In the genomic region with DNA sequence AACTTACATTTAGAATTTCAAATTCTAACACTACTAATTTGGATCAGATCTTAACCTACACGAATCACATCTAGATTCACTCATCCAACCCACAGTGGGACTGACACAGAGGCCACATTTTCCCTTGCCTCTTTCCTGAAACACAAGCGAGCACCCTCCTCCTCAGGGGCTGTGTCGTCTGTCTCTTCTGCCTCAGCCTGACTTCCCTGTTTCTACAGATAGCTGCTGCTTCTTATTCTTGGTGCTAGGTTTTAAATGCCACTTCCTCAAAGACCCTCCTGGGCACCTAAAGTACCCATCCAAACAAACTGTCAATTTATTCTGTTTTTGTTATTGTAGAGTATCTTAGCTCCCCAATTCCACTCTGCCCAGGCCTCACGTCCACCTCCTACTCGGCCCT, we compare ENCODE assay signal across 16 mouse cellular contexts.
"Had no signal": no experiment of that assay in that cellular context is flagged by ENCODE, and none has a peak within 500 bp of the region (broad histone marks: within the 10 kb centered on the region; RNA-seq: fewer than 3 reads in every experiment).

No protein-coding gene starts in this region.

- DNase-seq: kidney, adult 9 months; kidney, postnatal 14 days; kidney, postnatal 4 days; liver; lung, adult 18-20 months; lung, postnatal 10 days; lung, postnatal 36 days; midbrain, embryonic 14.5 days; thymus, adult 18-20 months; thymus, postnatal 36 days had no signal

- H3K4me3 ChIP-seq: limb, embryonic 10.5 days; limb, embryonic 13.5 days; liver, embryonic 12.5 days; liver, embryonic 15.5 days; lung, embryonic 15.5 days had no signal

- H3K9ac ChIP-seq: limb, embryonic 13.5 days; liver, embryonic 12.5 days; liver, embryonic 15.5 days; lung, embryonic 15.5 days had no signal

- ATAC-seq: liver, embryonic 12.5 days had no signal

- H3K4me1 ChIP-seq: limb, embryonic 10.5 days; limb, embryonic 13.5 days; lung, embryonic 15.5 days had no signal

- H3K27me3 ChIP-seq: limb, embryonic 13.5 days; liver, embryonic 12.5 days; liver, embryonic 15.5 days; lung, embryonic 15.5 days had no signal

- H3K27ac ChIP-seq: limb, embryonic 10.5 days; limb, embryonic 13.5 days; liver, embryonic 12.5 days; liver, embryonic 15.5 days; lung, embryonic 15.5 days had no signal

- H3K9me3 ChIP-seq: limb, embryonic 10.5 days; limb, embryonic 13.5 days; liver, embryonic 12.5 days; liver, embryonic 15.5 days; lung, embryonic 15.5 days had no signal

- H3K4me2 ChIP-seq: limb, embryonic 13.5 days; liver, embryonic 12.5 days; liver, embryonic 15.5 days; lung, embryonic 15.5 days; midbrain, embryonic 11.5 days had no signal
